Mouse (Mus musculus) E14TG2a.4 (cell line): ENCODE measurements at regions not wholly inside any gene's neighbourhood (a gene's known extent, or its start where the extent isn't known, plus 50 kb on each side); places are given as distances from the start of the nearest gene placed in this dataset.

Source experiments
- CTCF ChIP-seq: conservative IDR thresholded peaks from 2 replicates; pipeline ENCODE4 v1.5.1; 2014; ENCODE audit warnings: low read length
- NANOG ChIP-seq: IDR thresholded peaks from 2 replicates; pipeline ENCODE4 v1.6.1; 2014; ENCODE audit warnings: borderline replicate concordance, low read length, mixed read lengths

GRCm38 (mm10) chr4:137189058-137189457 lies 88.2 kb upstream of the Wnt4 start:
- no peak for TF ChIP-seq CTCF
- TF ChIP-seq NANOG, result no peak
